Mouse (Mus musculus) right cerebral cortex, postnatal 36 days (tissue): Measurements from ENCODE around the gene Sdha.

Experiments used
- DNase-seq, 2 experiments: peaks; one replicate each; pipeline ENCODE4 v3.0.0; 2022; ENCODE audit warnings: low spot score in 2 of 2, mixed read lengths in 1 of 2

The Sdha gene

DNA sequence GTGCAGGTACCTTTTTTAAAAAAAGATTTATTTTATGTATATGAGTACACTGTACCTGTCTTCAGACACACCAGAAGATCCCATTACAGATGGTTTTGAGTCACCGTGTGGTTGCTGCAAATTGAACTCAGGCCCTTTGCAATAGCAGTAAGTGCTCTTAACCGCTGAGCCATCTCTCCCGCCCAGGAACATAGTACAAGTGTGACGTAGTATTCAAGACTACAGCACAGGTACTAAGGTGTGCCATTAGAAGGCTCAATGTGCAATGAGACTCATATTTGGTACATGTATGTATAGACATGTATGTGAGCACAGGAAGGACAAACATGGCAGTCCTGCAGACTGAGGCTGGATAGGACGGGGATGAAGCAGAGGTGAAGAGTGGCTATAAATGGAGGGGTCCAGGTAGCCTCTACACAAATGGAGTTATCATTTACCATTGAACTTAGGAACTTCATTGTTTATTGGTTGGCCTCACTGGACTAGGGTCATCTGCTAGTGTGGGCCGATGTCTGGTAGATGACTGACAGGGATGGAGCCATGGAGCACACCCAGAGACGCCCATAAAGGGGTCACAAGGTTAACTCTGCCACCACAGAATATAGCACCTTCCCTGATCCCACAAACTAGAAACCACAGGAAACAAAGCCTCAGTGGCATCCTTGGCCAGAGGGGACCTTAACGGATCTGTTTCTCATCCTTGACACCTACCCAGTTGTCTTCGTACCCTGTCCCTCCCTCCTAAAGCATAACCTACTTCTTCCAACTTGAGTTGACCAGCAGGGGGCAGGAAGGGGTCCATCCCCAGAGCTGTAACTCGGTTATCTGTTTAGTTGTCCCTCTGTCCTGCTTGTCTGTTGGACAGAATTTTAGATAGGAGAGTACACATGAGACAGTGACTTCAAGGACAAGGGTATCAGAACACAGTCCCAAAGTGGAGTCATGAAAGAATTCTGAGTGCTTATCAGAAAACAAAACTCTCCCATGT is 47.7 kb downstream of the Sdha start:
- DNase-seq: no peak

DNA sequence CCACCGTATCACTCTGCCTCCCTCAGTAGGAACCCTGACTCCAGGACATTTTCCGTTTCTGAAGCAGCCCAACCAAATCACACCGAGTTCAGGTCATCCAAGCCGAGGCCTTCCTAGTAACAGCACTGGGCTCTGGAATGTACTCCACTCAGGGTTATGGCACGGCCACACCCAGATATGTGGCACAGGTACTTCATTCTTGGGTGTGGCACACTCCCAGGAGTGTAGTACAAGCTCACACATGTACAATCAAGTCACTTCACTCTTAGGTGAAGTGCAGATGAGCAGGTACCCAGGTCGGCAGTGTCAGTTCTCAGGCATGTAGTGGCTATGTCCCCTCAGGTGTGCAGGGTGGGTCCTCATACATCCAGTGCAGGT is 48.5 kb downstream of the Sdha start:
- no peak for DNase-seq

DNA sequence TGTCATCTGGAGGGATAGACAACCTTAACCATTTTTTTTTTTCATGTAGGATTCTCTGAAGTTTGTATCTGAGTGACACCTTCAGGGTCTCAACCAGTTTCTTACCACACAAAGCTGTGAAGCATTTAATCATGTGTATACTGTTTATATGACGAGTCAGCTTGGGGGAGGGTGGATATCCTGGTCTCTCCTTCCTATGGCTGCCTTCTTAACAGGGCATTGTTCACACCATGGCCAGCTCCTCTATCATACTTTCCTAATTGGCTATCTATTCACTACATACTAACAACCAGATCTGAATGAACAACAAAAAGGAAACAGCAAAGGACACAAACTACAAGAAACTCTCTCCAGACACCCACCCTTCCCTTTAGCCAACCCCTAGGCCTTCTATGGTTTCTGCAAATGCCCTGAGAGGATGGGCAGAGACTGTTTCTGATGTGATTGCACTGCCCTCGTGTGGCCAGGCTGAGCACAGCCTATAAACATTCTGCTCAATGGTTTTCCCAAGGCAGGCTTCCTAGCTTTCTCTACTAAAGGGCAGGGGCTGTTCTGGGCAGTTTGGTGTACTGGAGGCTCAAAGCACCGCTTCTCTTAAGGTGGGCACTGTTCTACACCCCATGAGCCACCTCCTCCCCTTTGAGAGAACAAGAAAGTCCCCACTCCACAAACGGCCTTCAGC is 49.0 kb downstream of the Sdha start:
- DNase-seq: peak; percentile 51 to 60

DNA sequence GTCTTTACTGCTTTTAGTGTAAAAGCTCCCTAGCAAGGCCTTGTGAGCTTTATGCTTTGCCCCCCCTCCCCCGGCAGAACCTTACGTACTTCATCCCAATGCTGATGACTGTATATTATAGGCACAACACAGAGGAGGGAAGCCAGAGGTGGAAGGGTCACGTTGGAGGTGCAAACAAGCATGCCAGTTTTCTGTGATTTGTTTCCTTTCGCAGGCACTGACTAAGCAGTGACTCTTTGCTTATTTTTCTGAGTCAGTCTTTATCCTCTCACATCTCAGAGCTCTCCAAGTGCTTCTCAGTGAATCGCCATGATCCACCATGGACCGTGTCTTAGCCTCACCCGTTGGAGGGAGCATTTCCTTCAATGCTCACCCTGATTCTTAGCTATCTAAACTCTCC is 53.7 kb downstream of the Sdha start:
- DNase-seq: no peak

DNA sequence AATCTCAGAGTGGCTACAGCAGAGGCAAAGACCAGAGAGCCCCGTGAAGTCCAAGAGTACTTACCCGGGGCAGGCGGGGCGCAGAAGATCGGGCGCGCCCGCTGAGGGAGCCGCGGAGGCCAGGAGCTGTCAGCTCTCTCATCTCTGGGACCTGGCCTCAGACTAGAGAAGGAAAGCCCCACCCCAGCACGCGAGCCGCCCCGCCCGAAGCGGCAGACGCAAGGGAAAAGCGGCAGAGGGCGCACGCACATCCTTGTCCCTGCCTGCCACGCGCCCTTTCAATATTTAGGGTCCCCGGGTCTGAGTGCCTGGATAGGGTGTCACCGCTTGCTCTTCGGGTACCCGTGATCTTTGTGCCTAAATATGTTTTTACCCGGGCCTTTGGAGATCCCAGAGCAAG is 57.9 kb downstream of the Sdha start, which contains the start of gene Ahrr:
Gene Ahrr (minus strand): TSS at position 165 of the 400 bp plus-strand sequence.
- DNase-seq: peak in 1 of 2 experiments; percentile 5

DNA sequence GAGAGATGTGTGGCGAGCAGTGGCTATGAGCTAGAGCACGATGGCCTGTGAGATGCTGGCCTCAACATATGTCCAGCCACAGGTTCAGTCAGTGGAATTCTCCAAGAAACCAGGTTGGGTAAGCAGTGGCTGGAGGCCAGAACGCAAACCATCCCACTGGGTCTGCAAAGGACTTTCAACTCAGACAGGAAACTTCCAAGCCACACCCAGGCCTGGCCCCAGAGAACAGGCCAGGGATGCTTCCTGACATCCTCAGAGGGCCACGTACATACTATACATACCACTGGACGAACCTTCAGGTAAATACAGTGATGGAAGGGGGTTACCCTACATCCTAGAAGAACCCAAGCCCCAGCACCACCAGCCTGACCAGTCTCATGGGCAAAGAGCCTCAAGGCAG is 60.4 kb downstream of the Sdha start:
- DNase-seq: no peak

DNA sequence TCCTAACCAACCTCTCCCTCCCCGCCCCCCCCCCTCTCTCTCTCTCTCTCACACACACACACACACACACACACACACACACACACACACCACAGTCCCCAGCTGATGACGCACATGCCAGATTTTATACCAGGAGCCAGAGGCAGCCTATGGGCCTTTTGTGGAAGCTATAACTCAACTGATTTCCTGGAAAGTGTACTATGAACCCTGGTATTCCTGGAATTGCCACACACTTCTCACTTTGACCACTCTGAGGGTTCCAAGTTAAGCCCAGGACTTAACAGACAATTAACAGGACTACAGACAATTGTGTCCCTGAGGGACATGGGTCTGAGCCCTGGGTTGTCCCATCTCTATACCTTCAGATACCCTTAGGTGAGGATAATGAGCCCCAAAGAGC is 67.8 kb downstream of the Sdha start:
- no peak for DNase-seq

DNA sequence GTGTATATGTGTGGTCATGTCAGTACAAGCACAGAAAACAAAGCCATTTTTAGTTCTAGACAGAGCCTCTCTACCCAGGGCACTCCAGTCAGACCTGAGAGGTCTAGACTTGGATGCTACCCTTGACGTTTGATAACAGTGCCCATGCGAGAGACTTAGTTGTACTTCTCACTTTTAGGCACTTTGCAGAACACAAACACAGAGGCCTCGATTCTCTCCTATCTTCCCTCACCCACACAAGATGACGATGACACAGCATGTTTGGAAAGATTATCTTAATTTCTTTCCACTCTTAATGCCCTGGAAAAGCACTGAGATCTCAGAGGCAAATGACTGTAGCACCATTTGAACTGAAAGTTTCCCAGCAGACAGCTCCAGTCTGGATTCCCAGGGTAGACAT is 74.4 kb downstream of the Sdha start:
- no peak for DNase-seq
